Mouse (Mus musculus) layer of hippocampus, postnatal 36 days (tissue): Measurements from ENCODE around the gene Kirrel. TPM values are rescaled to one million over a fixed set of nuclear protein-coding genes. Genes with fewer than 3 reads are reported as not detected.

Source experiments
- DNase-seq, 2 experiments: peaks; one replicate each; pipeline ENCODE4 v3.0.0; 2022
- total RNA-seq, 2 experiments: library from RNA; stranded (reverse); gene quantifications; 2 replicates each; pipeline ENCODE4 v1.2.3; 2021

The Kirrel gene
- total RNA-seq, 2 experiments from 2014 or later = 3.2 to 4.3 TPM

DNA sequence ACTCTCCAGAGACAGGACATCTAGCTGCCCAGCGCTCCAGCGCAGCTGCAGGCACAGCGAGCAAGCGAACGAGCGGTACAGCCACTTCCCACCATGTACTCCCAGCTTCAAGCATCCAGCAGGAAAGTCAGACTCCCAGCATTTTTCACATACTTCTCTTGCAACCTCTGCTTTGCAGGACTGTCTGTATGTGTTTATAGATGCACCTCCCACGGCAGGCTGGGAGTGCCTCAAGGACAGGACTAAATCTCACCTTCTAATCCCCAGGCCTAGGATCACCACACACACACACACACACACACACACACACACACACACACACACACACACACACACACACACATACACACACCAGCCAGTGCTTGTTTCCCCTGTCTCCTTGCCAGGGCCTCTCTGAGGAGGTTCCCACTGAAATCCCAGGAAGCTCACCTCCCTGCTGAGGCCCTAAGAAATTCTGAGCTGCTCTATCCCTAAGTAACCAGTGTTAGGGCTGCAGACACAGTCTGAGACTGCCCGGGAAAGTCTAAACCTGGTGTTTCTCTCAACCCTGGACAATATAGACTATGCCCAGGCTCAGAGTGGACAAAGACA is 9.2 kb downstream of the Kirrel start:
- DNase-seq = no peak

DNA sequence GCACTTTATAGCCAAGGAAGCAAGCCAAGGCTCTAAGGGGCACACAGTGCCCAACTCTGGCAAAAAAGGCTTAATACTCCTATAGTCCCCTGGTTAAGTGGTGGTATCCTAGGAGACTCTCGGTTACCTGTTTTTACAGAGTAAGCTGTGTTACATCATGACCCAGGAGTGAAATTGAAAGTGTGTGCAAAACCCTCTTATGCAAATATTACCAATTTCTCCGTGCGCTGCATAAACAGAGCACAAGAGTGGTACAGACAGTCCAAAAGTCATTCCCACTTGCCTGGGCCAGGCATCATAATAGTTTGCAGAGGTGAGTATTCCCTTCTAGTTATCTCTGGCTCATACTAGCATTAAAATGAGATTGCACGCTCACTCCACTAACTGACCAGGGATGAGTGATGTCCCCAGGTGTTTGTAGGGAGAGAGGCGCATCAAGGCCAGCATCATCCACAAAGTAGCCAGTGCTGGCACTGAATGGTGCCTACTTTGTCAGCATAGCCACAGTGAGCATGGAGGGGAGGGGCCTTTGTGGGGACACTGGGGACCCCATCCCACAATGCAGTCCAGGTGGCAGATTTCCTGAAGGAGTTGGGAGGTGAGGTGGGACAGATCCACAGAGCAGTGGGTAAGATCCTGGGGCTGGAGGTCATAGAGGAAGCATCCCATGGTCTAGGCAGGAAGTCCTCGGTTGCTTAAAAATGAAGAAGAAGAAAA is 10.3 kb downstream of the Kirrel start:
- no peak for DNase-seq

DNA sequence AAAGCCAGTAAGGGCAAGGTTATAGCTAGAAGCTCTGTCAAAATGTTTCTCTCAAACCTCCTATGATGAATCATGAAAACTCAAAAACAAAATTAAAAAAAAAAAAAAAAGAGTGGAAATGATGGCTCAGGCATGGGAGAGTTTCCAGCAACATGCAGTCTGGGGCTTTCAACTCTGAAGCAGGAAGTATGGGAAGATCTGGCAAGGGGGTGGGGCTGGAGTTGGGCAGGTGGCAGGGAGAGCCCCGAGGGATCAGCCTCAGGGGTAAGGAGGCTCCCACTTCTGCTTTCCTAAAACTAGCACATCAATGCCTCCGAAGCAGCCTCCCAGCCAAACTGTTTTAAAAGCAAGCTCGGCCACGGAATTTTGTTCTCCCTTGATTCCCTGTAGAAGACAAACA is 11.4 kb downstream of the Kirrel start:
- no peak for DNase-seq

DNA sequence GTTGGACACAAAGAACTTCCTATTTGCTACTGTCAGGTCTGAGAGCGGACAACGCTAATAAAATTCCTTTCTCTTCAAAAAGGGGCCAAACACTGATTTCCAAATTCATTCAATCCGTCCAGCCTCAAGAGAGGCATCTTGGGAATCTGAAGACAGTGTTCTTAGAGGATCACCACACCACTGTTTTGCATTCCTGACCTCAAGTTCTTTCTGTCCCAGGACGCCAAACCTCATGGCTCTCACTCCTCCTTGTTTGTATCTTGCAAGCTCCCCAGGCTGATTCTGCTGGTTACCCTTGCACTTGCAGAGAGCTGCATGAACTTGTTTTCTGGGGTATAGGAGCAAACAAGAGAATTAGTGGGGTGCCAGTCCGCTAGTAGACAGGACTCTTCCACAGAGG is 12.2 kb downstream of the Kirrel start:
- DNase-seq = no peak

DNA sequence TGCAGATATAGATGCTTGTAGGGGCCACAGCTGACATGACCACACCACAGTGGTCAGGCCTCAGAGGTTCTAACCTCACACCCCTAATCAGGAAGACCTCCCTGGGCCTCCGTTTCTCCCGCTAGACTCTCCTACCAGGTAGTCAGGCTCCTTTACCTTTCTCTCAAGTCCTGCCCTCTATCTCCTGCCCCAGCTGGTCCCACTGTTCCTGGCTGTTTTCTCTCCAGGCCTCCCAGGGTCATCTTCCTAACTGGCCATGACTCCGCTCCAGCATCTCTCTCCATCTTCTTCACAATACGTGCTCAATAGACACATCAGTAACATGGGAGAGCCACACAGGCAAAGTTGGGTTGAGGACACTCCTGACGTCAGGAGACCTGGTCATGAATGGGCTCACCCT is 12.9 kb downstream of the Kirrel start:
- DNase-seq = no peak

DNA sequence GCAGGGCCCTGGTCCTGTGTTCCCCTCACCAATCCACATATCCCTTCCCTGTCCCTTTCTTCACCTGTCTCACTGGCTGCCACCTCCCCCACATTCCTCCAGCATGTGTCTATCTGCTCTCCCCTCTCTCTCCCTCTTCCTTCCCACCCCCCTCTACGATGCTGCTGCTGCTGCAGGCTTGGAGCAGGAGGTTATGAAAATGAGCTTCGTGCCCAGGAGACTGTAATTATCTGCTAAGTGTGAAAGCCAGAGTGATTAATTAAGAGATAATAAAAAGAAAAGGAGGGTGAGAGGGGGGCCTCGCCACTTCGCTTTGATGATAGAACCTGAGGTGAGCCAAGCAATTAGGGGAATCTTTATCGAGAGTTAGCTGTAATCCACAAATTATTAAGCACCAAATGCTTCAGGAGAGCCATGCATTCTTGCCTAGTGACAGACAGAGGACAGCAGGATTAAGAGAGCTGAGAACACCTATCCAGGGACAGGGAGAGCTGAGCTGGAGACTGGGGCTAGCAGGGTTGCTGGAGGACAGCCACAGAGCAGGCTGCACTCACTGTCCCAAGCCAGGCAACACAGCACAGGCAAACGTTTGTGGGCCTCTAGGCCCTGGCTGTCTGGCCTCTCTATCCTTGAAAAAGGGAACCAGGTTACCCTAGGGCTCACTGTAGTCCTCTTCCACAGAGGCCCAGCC is 13.6 kb downstream of the Kirrel start:
- DNase-seq = no peak

DNA sequence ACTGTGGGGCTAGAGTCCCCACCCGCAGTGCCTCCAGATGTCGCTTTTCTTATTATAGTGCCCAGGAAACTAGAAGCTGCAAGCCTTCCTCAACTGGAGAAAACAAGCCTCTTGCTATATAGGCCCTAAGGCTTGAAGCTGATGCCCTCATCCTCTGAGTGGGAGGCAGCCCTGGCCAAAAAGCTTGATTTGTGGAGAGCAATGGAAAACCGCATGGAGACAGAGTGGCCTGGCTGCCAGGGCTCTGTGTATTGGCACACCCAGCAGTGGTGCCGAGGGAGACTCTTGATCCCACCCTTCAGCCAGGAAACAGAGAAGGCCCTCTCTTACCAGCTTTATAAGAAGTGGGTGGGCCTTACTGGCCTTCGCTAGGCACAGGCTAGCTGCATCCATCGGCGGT is 15.4 kb downstream of the Kirrel start:
- DNase-seq = no peak

DNA sequence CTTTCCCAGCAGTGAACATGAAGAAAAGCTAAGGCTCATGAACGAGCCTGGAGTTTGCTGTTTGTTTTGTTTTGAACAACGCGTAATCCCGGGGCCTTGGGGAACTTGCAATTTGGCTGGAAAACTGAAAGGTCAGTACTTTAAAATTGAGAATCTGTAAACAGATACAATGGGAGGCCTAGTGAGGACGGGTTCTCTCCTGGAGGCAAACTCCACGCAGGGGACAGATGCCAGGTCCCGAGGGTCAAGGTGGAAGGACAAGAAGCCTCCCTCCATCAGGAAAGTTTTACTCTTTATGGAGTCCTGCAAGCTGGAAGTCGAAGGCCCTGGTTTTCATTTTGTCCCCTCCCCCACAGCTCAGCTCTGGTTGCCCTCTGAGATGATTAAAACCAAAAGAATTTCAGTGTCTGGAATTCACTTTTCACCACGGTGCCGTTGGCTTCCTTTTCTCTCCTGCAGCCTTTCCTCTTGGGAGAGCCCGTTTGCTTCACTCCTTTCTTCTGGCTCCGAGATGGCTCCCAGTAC is 16.7 kb downstream of the Kirrel start:
- no peak for DNase-seq

DNA sequence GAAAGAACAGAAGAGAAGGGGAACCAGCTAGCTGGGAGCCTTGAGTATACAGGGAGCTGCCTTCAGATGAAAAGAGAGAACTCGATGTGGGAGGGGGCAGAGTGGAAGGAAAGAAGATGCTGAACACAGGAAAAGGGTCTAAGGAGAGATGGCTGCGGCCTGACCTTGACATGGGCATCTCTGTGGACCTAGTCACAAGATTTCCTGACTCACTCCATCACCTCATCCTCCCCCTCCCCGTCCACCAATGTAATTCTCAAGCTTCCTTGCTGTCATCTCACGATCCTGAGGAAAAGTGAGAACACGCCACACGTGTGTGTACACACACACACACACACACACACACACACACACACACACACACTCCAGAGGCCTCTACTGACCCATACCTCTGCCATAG is 17.2 kb downstream of the Kirrel start:
- DNase-seq = no peak

DNA sequence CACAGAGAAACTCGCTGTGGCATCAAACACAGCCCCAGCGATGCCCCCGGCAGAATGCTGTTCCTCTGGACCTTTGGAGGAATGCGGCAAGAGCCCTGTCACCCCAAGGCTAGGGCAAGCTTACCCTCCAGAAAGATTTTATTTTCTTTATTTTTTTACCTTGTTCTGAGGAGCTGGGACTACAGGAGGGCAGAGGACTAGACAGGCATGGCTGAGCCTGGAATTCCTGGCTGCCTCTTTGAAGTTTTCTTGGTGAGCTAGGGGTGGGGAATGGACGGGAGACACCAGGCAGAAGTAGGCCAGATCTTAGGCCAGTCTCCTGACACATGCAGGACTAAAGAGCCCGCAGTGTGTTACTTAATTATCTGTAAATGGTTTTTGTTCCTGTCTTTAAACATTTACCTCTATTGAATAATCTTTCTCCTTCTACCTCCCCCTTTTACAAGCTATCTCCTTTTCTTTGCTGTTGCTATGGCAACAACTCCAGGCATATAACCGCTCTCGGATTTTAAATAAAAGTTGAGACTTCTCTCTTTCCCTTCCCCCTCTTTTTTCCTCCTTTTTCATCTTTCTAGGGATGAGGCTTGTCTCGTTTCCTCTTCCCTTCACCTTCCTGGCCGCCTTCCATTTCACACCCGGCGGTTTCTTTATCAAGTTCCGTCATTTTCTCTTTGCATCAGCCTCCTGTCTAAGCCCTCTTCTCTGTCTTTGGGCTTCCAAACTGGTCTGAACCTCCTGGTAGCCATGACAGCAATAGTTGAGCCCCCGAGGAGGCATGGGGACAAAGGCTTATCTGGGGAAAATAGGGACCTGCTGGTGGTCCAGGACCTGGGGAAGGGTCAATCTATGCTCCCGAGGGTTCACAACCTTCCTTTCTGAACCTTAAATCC is 19.9 kb downstream of the Kirrel start:
- DNase-seq = no peak

DNA sequence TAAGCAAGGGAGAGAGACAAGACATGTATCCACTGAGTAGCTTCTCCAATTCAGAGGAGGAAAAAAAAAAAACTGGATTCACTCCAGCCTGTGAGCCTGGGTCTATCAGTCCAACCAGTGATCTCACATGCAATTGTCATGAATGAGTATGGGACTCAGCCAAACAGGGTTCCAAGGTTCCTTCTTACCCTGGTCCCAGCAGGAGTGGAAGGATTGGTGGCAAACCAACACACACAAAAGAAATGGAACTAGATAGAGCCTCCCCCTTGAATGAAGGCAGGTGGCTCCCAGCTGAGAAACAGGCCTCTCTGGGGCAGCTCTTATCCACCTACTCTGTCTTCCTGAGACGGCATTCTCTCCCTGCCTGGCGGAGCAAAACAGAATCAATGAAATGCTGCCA is 21.5 kb downstream of the Kirrel start:
- DNase-seq = no peak

DNA sequence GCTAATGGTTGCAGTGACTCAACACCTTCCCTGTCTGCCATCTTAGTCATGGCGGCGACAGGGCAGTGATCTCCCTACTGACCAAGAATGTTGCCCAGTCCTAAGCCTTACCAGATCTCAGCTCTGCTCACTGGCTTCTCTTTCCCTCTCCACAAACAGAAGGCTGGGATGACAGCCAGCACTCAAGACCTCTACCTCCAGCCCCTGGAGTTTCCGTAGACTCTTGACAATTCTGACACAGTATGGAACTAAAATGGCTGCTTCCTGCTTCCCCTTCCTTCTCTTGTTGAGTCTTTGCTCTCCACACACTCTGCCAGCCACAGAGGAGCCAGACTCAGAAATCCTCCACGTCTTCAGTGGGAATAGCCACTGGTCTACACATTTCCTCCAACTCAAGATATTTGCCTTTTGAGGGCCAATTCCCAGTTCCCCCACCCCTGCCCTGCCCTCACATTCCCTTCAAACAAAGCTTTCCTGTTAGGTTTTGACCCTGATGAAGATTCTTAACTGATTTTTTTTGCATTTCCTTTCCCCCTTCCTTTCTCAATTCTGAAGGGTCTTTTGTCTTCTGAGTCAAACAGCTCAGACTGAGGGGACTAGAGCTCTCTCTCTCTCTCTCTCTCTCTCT is 22.3 kb downstream of the Kirrel start:
- no peak for DNase-seq

DNA sequence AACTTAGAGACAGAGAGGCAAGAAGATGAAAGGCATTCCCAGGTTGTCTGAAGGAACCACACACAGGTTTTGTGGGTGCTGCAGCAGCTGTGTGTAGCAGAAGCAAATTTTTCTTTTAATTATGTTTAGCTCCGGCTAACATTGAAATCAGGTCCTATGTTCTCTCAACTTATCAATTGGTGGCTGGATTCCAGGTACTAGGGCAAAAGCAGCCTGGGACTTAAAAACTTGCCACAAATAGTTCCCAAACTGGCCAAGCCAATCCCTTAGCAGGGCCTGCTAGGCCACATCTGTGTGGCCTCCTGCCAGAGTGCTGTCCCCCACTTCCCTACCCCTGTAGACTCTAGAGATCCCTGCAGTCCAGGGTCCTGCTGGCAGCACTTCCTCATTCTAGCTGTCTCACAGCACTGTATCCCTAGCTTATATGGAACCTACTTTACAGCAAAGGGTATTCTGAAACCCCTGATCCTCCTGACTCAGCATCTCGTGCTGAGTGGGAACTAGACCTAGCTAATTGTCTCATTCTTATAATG is 23.2 kb downstream of the Kirrel start:
- no peak for DNase-seq

DNA sequence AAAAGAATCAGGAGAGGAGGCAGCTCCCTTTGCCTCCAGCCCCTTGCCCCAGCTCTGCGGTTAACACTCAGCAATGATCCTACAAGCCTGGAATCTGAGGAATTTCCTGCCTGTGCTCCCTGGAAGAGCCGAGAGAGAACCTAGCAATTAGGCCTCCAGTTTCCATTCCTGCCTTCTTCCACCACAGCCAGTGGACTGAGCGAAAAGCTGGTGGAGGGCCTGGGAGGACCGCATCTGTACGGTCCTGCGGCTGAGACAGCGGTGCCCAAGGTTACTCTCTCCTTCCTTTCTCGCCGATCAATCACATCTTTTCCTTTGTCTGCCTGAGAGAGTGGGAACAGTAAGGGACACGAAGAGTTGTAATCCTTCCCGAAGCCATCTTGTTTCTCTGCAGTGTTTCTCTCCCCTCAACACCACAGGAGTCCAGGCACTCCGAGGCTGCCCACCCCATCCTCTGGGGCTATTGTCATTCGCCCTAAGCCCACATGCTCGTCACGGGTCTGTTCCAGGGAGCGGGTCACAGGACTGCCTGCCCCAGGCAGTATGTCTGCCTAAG is 23.8 kb downstream of the Kirrel start:
- no peak for DNase-seq

DNA sequence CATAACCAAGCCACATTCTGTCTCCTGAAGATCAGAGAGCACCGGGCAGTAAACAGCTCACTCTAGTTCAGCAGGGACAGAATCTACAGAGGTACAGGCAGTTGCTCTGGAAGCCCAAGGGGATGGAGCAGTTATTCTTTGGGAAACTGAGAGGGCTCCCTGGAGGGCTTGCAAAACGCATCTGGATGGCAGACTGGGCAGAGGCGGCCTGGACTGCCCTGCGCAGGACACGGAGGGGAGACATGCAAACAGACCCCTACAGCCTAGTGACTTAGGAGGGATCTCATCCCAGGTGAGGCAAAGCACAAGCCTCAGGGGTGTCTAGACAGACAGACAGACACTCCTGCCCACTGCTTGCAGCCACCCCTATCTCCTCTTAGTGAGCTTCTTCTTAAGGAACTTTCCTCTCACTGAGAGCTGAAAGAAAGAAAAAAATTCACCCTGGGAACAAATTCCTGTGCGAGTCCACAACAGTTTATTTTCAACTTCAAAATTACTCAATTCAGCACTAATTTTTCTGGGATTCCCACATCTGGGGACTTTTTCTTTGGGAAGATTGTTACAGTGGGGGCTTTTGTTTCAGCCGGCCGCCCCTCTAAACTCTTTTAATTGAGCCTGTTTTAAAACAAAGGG is 24.4 kb downstream of the Kirrel start:
- no peak for DNase-seq

DNA sequence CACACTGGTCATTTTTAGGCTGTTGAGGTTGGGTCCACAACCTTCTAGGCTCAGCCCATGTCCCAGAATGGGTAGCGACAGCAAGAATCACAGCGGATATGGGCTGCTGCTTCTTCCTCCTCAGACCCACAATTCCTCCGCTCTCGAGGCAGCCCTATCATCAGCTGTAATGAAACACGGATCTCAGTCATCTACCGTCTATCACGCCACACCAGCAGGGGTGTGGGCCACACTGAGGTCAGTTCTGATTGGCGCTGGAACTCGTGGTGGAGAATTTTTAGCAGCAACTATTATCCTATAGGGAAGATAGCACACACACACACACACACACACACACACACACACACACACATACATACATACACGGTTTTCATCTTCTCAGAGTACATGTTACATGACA is 25.1 kb downstream of the Kirrel start:
- no peak for DNase-seq

DNA sequence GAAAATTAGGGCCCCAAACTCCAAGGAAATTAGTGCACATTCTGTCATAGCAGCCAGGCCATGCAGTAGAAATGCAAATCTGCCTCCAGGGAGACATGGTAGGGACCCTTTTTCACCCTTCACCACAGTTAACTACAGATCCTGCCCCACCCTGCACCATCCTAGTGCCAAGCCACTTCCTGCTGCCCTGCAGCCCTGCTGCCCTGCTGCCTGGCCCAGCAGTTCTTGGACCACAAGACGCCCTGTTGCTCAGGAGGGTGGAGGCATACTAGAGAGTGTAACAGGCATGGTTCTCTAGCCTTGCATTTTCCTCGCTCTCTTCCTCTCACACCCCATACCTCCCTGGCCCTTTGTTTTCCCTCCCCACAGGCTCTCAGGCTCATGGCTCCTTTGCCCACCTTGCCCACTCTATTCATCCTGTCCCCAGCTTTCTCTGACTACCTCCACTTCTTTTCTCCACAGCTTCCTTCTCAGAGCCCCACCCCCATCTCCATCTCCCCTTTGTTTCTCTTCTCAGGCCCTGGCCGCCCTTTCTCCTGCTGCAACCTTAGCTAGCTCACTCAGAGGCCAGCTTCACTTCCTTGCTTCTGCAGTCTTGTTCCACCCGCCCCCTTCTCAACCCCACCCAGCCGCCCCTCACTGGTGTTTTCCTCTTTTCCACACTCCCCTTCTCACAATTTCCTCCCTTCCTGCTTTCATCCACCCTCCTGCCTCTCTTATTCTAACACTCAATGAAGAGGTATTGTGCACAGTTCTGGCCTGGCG is 29.9 kb downstream of the Kirrel start:
- DNase-seq = no peak

DNA sequence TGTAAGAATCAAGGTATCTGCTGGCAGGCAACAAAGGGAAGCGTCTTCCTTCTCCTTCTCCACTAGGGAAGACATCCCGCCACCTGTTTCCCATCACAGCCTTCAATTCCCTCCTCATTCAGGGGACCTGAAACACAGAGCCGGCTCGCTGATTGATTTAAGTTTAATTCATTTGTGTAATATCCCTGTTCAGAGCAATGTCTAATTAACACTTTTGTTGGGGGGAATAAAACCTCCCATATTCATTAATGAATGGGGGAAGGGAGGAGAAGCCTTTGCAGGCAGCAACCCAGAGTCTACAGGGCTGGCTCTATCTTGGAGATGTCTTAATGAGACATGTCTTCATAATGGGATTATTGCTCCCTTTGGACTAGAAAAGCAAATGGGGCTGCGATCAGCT is 34.3 kb downstream of the Kirrel start:
- DNase-seq = no peak

DNA sequence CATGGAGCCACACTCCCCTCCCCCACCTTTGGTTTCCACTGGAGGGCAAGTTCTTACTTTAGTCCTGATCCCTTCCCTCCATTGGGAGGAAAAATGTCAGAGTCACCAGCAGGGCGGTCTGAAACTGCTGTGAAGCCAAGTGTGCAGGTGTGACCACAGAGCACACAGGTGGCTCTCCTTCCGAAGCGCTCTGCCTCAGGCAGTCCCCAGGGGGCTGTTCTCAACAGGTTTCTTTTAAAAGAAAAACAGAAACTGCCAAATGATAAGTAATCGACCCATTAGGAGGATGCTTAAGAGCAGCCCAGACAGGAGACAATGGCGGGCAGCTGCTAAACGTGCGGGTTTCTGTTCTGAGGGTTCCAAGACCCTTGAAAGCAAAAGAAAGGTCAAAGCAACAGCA is 37.8 kb downstream of the Kirrel start:
- no peak for DNase-seq

DNA sequence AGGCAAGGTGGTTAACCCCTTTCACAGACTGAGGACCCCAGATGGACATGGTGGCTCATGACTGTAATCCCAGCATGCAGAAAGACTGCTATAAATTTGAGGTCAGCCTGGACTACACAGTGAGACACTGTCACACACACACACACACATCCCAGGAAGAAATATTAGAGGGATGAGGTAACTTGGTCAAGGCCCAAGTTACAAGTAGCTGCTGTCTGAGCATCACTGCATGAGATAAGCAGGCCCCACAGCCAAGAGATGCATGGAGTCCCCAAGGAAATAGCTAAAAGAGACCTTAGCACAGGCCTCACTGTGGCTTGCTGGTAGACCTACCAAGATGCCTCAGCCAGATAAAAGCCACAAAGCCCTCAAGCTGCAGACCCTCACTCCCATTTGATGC is 39.6 kb downstream of the Kirrel start:
- no peak for DNase-seq
